Mouse (Mus musculus) brain, embryonic 14.5 days (tissue): ENCODE results near the gene Rbm7. TPM values are rescaled to one million over a fixed set of nuclear protein-coding genes. Genes with fewer than 3 reads are reported as not detected.

Experiments used
- DNase-seq: peaks from one replicate; pipeline ENCODE4 v3.0.0-alpha.2; 2011; ENCODE audit warnings: low read depth
- CTCF ChIP-seq: fragments of 200-500 bp; IDR thresholded peaks from 2 replicates; pipeline ENCODE4 v1.5.1; 2012; ENCODE audit warnings: inconsistent platforms, mild to moderate bottlenecking, moderate library complexity, borderline replicate concordance; ENCODE audit not compliant: insufficient read depth, insufficient read length; ENCODE audit errors: extremely low read depth
- POLR2A ChIP-seq: fragments of 200-500 bp; IDR thresholded peaks from 2 replicates; pipeline ENCODE4 v1.6.1; 2012; ENCODE audit warnings: mild to moderate bottlenecking, inconsistent platforms, borderline replicate concordance; ENCODE audit not compliant: poor library complexity, insufficient read depth, insufficient read length, severe bottlenecking; ENCODE audit errors: extremely low read depth
- polyA plus RNA-seq: library from polyadenylated mRNA; depleted of rRNA; stranded (reverse); fragments of >200 nt; gene quantifications from 2 replicates; pipeline ENCODE4 v1.2.3, GENCODE M21; 2012; rRNA removed

The Rbm7 gene
- polyA plus RNA-seq, 1 experiment: 38.6 TPM

DNA sequence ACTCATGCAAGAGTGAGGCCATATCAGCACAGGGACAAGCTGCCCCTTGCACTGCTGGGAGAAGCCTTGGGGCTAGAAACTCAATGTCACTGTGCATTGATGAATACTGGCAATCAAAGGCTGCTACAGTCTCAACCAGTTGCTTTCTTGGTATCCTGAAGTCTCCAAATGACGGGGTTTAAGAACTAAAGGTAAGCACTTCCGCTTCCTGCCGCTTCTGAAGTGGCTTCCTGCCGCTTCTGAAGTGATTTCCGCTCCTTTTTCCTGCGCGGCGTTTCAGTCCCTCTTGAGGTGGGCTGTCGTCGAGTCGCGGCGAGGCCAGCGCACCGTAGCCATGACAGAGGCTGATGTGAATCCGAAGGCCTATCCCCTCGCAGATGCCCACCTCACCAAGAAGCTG is 45.0 kb downstream of the Rbm7 start:
- no peak for DNase-seq
- TF ChIP-seq POLR2A: no peak

DNA sequence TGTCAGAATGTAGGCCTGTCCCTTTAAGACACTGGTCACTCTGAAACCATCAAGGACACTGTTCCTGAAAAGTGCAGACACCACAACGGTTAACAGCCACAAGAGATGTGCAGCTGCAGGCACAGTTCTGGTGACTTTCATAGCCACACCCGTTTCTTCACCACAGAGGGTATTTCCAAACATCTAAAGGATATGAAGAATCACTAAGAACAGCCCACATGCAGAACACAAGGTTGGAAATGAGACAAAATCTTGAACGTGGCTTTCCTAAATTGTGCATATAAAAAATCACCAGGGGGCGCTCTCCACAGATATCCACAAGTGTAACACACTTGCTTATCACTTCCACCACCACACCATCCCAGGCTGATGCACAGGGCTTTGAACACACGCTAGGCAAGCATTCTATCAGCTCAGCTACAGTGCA is 47.3 kb downstream of the Rbm7 start:
- TF ChIP-seq CTCF: peak; percentile 49; the same call in 1 of the 2 replicates
- TF ChIP-seq POLR2A: no peak
- DNase-seq: peak; percentile 62

DNA sequence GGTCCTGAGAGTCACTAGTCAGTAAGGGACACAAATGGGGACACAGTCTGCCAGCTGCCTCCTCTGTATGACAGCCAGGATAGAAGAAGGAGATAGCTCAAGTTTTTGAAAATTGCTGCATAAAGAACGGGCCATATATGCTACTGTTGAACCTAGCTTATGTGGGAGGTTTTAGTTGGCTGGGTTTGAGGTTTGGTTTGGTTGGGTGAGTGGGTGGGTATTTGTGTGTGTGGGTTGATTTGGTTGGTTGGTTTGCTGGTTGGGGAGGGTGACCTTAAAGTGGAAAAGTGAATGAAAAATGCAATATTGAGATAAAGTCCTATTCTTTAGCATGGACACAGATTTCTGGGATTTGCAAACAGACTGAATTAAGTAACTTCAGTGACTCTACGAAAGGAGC is 50.3 kb downstream of the Rbm7 start:
- no peak for TF ChIP-seq POLR2A
- TF ChIP-seq CTCF: no peak

DNA sequence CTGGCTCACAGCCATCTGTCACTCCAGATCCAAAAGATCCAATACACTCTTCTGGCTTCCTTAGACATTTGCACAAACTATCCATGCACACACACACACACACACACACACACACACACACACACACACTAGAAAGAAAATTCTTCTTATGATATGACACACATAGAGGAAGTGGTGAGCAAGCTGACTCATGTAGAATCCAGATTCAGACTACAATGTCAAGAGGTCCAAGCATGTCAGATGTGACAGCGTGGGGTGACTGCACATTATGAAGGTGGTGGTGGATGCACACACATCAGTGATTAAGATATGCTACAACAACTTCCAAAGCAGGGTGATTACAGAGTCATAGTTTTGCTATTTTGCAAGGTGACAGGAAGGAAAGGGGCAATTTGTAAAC is 51.2 kb downstream of the Rbm7 start:
- DNase-seq: no peak
- TF ChIP-seq CTCF (no peak), POLR2A (no peak)

More for the DNA sequence above, 50.3 kb downstream of the Rbm7 start:
- no peak for DNase-seq

Other genes starting within 250 kb of the Rbm7 start
- gene Nxpe2, start 141.8 kb downstream of the Rbm7 start, polyA plus RNA-seq: 0.13 and 0.40 TPM in 2 replicates
- gene Rexo2, start 14.7 kb downstream of the Rbm7 start, polyA plus RNA-seq: 80.3 and 93.7 TPM in 2 replicates
- gene Gm5617, start 143 bp upstream of the Rbm7 start, polyA plus RNA-seq: 18.8 and 25.5 TPM in 2 replicates
- gene Nnmt, start 109.9 kb upstream of the Rbm7 start, polyA plus RNA-seq: 0.34 and 0.81 TPM in 2 replicates